Mouse (Mus musculus) intestine, embryonic 14.5 days (tissue): ENCODE results near the gene Defb19. TPM values are rescaled to one million over a fixed set of nuclear protein-coding genes. Genes with fewer than 3 reads are reported as not detected.

Experiments used
- ATAC-seq: fragments of 200-750 bp; cut with Nextera tagmentation; replicated peaks from 2 replicates; pipeline ENCODE4 v1.8.0; 2017; ENCODE audit warnings: low read depth, moderate number of reproducible peaks, moderate TSS enrichment, moderate library complexity; ENCODE audit not compliant: low FRiP score, low TSS enrichment
- DNase-seq: peaks from one replicate; pipeline ENCODE4 v3.0.0-alpha.2; 2018; ENCODE audit warnings: low spot score
- H3K27ac ChIP-seq: fragments of 300-500 bp; sonication (generic); 2 replicates; pipeline ENCODE4 v1.5.1; 2014; ENCODE audit warnings: low read depth, mild to moderate bottlenecking, control low read depth
- H3K27me3 ChIP-seq: fragments of 300-500 bp; sonication (generic); replicated peaks from 2 replicates; pipeline ENCODE4 v1.6.1; 2014; ENCODE audit warnings: low read length, control low read depth; ENCODE audit not compliant: control insufficient read depth, insufficient read depth
- H3K36me3 ChIP-seq: fragments of 300-500 bp; sonication (generic); 2 replicates; pipeline ENCODE4 v1.6.1; 2014; ENCODE audit warnings: low read length, control low read depth; ENCODE audit not compliant: control insufficient read depth, insufficient read depth
- H3K4me1 ChIP-seq: fragments of 300-500 bp; sonication (generic); replicated peaks from 2 replicates; pipeline ENCODE4 v1.6.1; 2014; ENCODE audit warnings: low read length, control low read depth, mixed read lengths; ENCODE audit not compliant: control insufficient read depth, insufficient read depth
- H3K4me2 ChIP-seq: fragments of 300-500 bp; sonication (generic); 2 replicates; pipeline ENCODE4 v1.6.1; 2014; ENCODE audit warnings: low read length
- H3K4me3 ChIP-seq: fragments of 300-500 bp; sonication (generic); 2 replicates; pipeline ENCODE4 v1.5.1; 2014; ENCODE audit warnings: low read depth, low read length, control low read depth, mixed read lengths
- H3K9ac ChIP-seq: fragments of 300-500 bp; sonication (generic); 2 replicates; pipeline ENCODE4 v1.6.1; 2014; ENCODE audit warnings: mild to moderate bottlenecking, low read length
- H3K9me3 ChIP-seq: fragments of 300-500 bp; sonication (generic); 2 replicates; pipeline ENCODE4 v1.6.1; 2016; ENCODE audit warnings: low read length, control low read depth; ENCODE audit not compliant: control insufficient read depth
- WGBS: fragments of 180-500 bp; shearing (Covaris S2); extraction: QIAGEN DNeasy Blood & Tissue Kit; methylation state at CpG from one replicate; pipeline ENCODE4 v1.1.7; 2014; 5-methylcytosine and 5-hydroxymethylcytosine counted together
- polyA plus RNA-seq: library from polyadenylated mRNA; unstranded; fragments of >200 nt; fragmentation: Nextera tagmentation; extraction: Ambion mirVana; gene quantifications from 2 replicates; pipeline ENCODE4 v1.2.1, GENCODE M21; 2014

The Defb19 gene
- polyA plus RNA-seq, 1 experiment from 2014 or later = not detected

GRCm38 (mm10) chr2:152572114-152572794 is 7.9 kb downstream of the Defb19 start, which contains the start of gene Defb21:
TSS of gene Defb21 (plus strand) at chr2:152572744.
- Histone ChIP-seq H3K36me3 (no peaks in the 10 kb centered on the region), H3K4me1 (no peaks in the 10 kb centered on the region), H3K9ac (no peak within 1 kb of the TSS), H3K9me3 (no peaks in the 10 kb centered on the region), H3K27me3 (no peaks in the 10 kb centered on the region), H3K27ac (no peak within 1 kb of the TSS), H3K4me2 (no peak within 1 kb of the TSS), H3K4me3 (no peak within 1 kb of the TSS)
- 63% methylated on average over 11 of the region's 11 CpGs for WGBS
- DNase-seq = no peak
- ATAC-seq = no peak

GRCm38 (mm10) chr2:152570313-152570712 is 9.8 kb downstream of the Defb19 start:
- no peak overlapping the region for H3K4me2 ChIP-seq
- no peaks in the 10 kb centered on the region for H3K4me1 ChIP-seq
- WGBS = 59% methylated on average over 6 of the region's 6 CpGs
- H3K9me3 ChIP-seq = no peaks in the 10 kb centered on the region
- no peak overlapping the region for H3K27ac ChIP-seq
- ATAC-seq = no peak
- no peaks in the 10 kb centered on the region for H3K27me3 ChIP-seq
- H3K36me3 ChIP-seq = no peaks in the 10 kb centered on the region
- DNase-seq = no peak
- no peak overlapping the region for H3K4me3 ChIP-seq
- no peak overlapping the region for H3K9ac ChIP-seq

- no peak overlapping the region for H3K4me3 ChIP-seq
- no peak overlapping the region for H3K4me2 ChIP-seq
- no peaks in the 10 kb centered on the region for H3K4me1 ChIP-seq
- H3K9ac ChIP-seq = no peak overlapping the region
- no peaks in the 10 kb centered on the region for H3K36me3 ChIP-seq
- DNase-seq = no peak
- 74% methylated on average over 4 of the region's 4 CpGs for WGBS
- H3K27ac ChIP-seq = no peak overlapping the region
- H3K9me3 ChIP-seq = no peaks in the 10 kb centered on the region
- no peak for ATAC-seq
- H3K27me3 ChIP-seq = no peaks in the 10 kb centered on the region
These were observed 10.2 kb downstream of the Defb19 start for GRCm38 (mm10) chr2:152569881-152570280.

- no peaks in the 10 kb centered on the region for H3K27me3 ChIP-seq
- no peak within 1 kb of the TSS for H3K9ac ChIP-seq
- H3K36me3 ChIP-seq = no peaks in the 10 kb centered on the region
- WGBS = 90% methylated on average over 5 of the region's 5 CpGs
- DNase-seq = no peak
- no peak within 1 kb of the TSS for H3K4me2 ChIP-seq
- no peaks in the 10 kb centered on the region for H3K4me1 ChIP-seq
- H3K4me3 ChIP-seq = no peak within 1 kb of the TSS
- no peaks in the 10 kb centered on the region for H3K9me3 ChIP-seq
- H3K27ac ChIP-seq = no peak within 1 kb of the TSS
- ATAC-seq = no peak
These were observed 11.1 kb downstream of the Defb19 start, which contains the start of gene Gm17416 for GRCm38 (mm10) chr2:152569038-152569437. TSS of gene Gm17416 (plus strand) at chr2:152569338.

- Histone ChIP-seq H3K36me3 (no peaks in the 10 kb centered on the region), H3K9me3 (no peaks in the 10 kb centered on the region), H3K4me3 (no peak overlapping the region), H3K4me1 (no peaks in the 10 kb centered on the region), H3K4me2 (no peak overlapping the region), H3K9ac (no peak overlapping the region), H3K27ac (no peak overlapping the region), H3K27me3 (no peaks in the 10 kb centered on the region)
- WGBS = 81% methylated on average over 7 of the region's 7 CpGs
- ATAC-seq = no peak
- no peak for DNase-seq
These were observed 23.5 kb downstream of the Defb19 start for GRCm38 (mm10) chr2:152556655-152557054.

- Histone ChIP-seq H3K9me3 (no peaks in the 10 kb centered on the region), H3K27me3 (no peaks in the 10 kb centered on the region), H3K27ac (no peak overlapping the region), H3K4me2 (no peak overlapping the region), H3K9ac (no peak overlapping the region), H3K4me1 (no peaks in the 10 kb centered on the region), H3K4me3 (no peak overlapping the region), H3K36me3 (no peaks in the 10 kb centered on the region)
- WGBS = 13% methylated on average over 16 of the region's 16 CpGs
- DNase-seq (peak; percentile 86), ATAC-seq (no peak)
These were observed 26.2 kb downstream of the Defb19 start for GRCm38 (mm10) chr2:152553774-152554423.

GRCm38 (mm10) chr2:152548124-152548523 is 32.0 kb downstream of the Defb19 start:
- no peaks in the 10 kb centered on the region for H3K36me3 ChIP-seq
- no peaks in the 10 kb centered on the region for H3K27me3 ChIP-seq
- H3K9me3 ChIP-seq = no peaks in the 10 kb centered on the region
- DNase-seq (no peak), ATAC-seq (no peak)
- no peak overlapping the region for H3K9ac ChIP-seq
- H3K4me1 ChIP-seq = no peaks in the 10 kb centered on the region
- H3K27ac ChIP-seq = no peak overlapping the region
- no peak overlapping the region for H3K4me2 ChIP-seq
- no peak overlapping the region for H3K4me3 ChIP-seq
- 56% methylated on average over 5 of the region's 5 CpGs for WGBS

GRCm38 (mm10) chr2:152544691-152545090 is 35.4 kb downstream of the Defb19 start:
- Histone ChIP-seq H3K36me3 (no peaks in the 10 kb centered on the region), H3K4me2 (no peak overlapping the region), H3K9ac (no peak overlapping the region), H3K9me3 (no peaks in the 10 kb centered on the region), H3K4me1 (no peaks in the 10 kb centered on the region), H3K27ac (no peak overlapping the region), H3K4me3 (no peak overlapping the region), H3K27me3 (no peaks in the 10 kb centered on the region)
- DNase-seq (peak; percentile 58), ATAC-seq (peak; percentile 80)
- 22% methylated on average over 4 of the region's 4 CpGs for WGBS

- Histone ChIP-seq H3K4me2 (no peak overlapping the region), H3K27me3 (no peaks in the 10 kb centered on the region), H3K9me3 (no peaks in the 10 kb centered on the region), H3K4me3 (no peak overlapping the region), H3K9ac (no peak overlapping the region), H3K36me3 (no peaks in the 10 kb centered on the region), H3K4me1 (no peaks in the 10 kb centered on the region), H3K27ac (no peak overlapping the region)
- no peak for DNase-seq
- 67% methylated on average over 4 of the region's 4 CpGs for WGBS
- no peak for ATAC-seq
These were observed 36.6 kb downstream of the Defb19 start for GRCm38 (mm10) chr2:152543478-152543877.
